In the genomic region with DNA sequence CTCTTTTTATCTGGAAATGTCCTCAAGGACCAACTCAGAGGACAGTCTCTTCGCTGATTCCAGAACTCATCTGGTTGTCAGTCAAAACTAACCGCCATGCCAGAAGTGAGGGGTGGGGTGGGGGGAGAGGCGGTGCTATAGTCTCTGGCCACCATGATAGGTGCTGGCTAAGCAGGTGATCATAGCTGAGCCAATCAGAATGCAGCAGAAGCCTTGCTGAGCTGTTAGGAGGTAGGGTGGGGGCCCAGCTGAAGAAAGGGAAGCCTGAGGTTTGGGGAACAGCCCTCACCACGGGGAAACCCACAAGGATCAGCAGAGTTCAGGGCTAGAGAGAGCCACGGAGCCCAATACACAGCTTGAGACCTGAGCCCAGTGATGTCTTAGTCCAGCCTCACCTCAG, we compare ENCODE assay signal across 12 mouse cellular contexts. TPM values are rescaled to one million over a fixed set of nuclear protein-coding genes. Genes with fewer than 3 reads are reported as not detected.
A peak's percentile ranks its signal among the peaks of the same experiment; 100 is the strongest.
DNase-seq lines count a peak whose midpoint lies in the region; ATAC-seq and TF ChIP-seq lines count a peak whose summit lies in the region.
"Had no signal": no experiment of that assay in that cellular context is flagged by ENCODE, and none has a peak within 500 bp of the region (broad histone marks: within the 10 kb centered on the region; RNA-seq: fewer than 3 reads in every experiment).

No protein-coding gene starts in this region.

- TF ChIP-seq EP300 in lung, postnatal 0 days (IDR thresholded peaks at IDR 0.05) = no peak

- 69% methylated on average over 5 of the region's 5 CpGs for WGBS in lung, postnatal 0 days
- 76% methylated on average over 5 of the region's 5 CpGs for WGBS in intestine, embryonic 14.5 days
- 83% methylated on average over 5 of the region's 5 CpGs for WGBS in hindbrain, embryonic 12.5 days

- no peaks in the 10 kb centered on the region for H3K27me3 ChIP-seq in lung, postnatal 0 days (replicated peaks; ENCODE audit: insufficient read depth, low read length)
- H3K27me3 ChIP-seq in intestine, embryonic 14.5 days (replicated peaks; ENCODE audit: control insufficient read depth, insufficient read depth, low read length) = no peaks in the 10 kb centered on the region
- no peaks in the 10 kb centered on the region for H3K27me3 ChIP-seq in hindbrain, embryonic 12.5 days
- H3K27me3 ChIP-seq: midbrain, embryonic 15.5 days; neural tube, embryonic 15.5 days had no signal

- no peak overlapping the region for H3K9ac ChIP-seq in lung, postnatal 0 days (replicated peaks; ENCODE audit: low read depth)
- H3K9ac ChIP-seq in intestine, embryonic 14.5 days (ENCODE audit: low read length) = no peak overlapping the region
- no peak overlapping the region for H3K9ac ChIP-seq in hindbrain, embryonic 12.5 days
- H3K9ac ChIP-seq: midbrain, embryonic 15.5 days; neural tube, embryonic 15.5 days had no signal

- DNase-seq in lung, postnatal 36 days = peak; percentile 16
- DNase-seq in lung, postnatal 0 days (ENCODE audit: low spot score) = no peak
- no peak for DNase-seq in intestine, embryonic 14.5 days (ENCODE audit: low spot score)
- DNase-seq in thymus, postnatal 25 days = peak; percentile 23
- DNase-seq in adrenal gland, postnatal 10 days = no peak
- DNase-seq in embryo, embryonic 10.5 days (ENCODE audit: low spot score) = no peak
- DNase-seq: cerebellum, adult 18-20 months; gastrocnemius, postnatal 10 days had no signal

- no peak overlapping the region for H3K4me2 ChIP-seq in lung, postnatal 0 days (replicated peaks; ENCODE audit: low read depth, low read length)
- no peak overlapping the region for H3K4me2 ChIP-seq in intestine, embryonic 14.5 days (ENCODE audit: low read length)
- no peak overlapping the region for H3K4me2 ChIP-seq in hindbrain, embryonic 12.5 days (replicated peaks)
- H3K4me2 ChIP-seq: midbrain, embryonic 15.5 days; neural tube, embryonic 15.5 days had no signal

- H3K4me1 ChIP-seq in lung, postnatal 0 days (ENCODE audit: insufficient read depth, low read depth, low read length) = no peaks in the 10 kb centered on the region
- no peaks in the 10 kb centered on the region for H3K4me1 ChIP-seq in intestine, embryonic 14.5 days (replicated peaks; ENCODE audit: control insufficient read depth, insufficient read depth, low read length)
- H3K4me1 ChIP-seq in hindbrain, embryonic 12.5 days = peaks cover 4% of the 10 kb centered on the region; the same call in 1 of the 2 replicates
- H3K4me1 ChIP-seq: midbrain, embryonic 15.5 days; neural tube, embryonic 15.5 days had no signal

- no peaks in the 10 kb centered on the region for H3K36me3 ChIP-seq in lung, postnatal 0 days (ENCODE audit: insufficient read depth, low read length)
- H3K36me3 ChIP-seq in intestine, embryonic 14.5 days (ENCODE audit: control insufficient read depth, insufficient read depth, low read length) = no peaks in the 10 kb centered on the region
- H3K36me3 ChIP-seq in hindbrain, embryonic 12.5 days = no peaks in the 10 kb centered on the region
- H3K36me3 ChIP-seq: midbrain, embryonic 15.5 days; neural tube, embryonic 15.5 days had no signal

- no peaks in the 10 kb centered on the region for H3K9me3 ChIP-seq in lung, postnatal 0 days (ENCODE audit: low read length)
- no peaks in the 10 kb centered on the region for H3K9me3 ChIP-seq in intestine, embryonic 14.5 days (ENCODE audit: control insufficient read depth, low read length)
- no peaks in the 10 kb centered on the region for H3K9me3 ChIP-seq in hindbrain, embryonic 12.5 days (replicated peaks)
- H3K9me3 ChIP-seq: midbrain, embryonic 15.5 days; neural tube, embryonic 15.5 days had no signal

- no peak overlapping the region for H3K4me3 ChIP-seq in lung, postnatal 0 days (ENCODE audit: low read depth, low read length)
- no peak overlapping the region for H3K4me3 ChIP-seq in intestine, embryonic 14.5 days (ENCODE audit: low read depth, low read length)
- no peak overlapping the region for H3K4me3 ChIP-seq in hindbrain, embryonic 12.5 days
- H3K4me3 ChIP-seq: midbrain, embryonic 15.5 days; neural tube, embryonic 15.5 days had no signal

- no peak for ATAC-seq in lung, postnatal 0 days
- 0 out of 2 replicates have a peak, but pooled peaks have one; percentile 30 for ATAC-seq in intestine, embryonic 14.5 days (replicated peaks; ENCODE audit: low FRiP score, low TSS enrichment, low read depth)
- ATAC-seq in megakaryocyte, adult 5-6 weeks (ENCODE audit: poor library complexity, severe bottlenecking) = peak; percentile 87
- ATAC-seq in hindbrain, embryonic 12.5 days (ENCODE audit: low FRiP score) = no peak
- ATAC-seq: midbrain, embryonic 15.5 days had no signal

- H3K27ac ChIP-seq in lung, postnatal 0 days (ENCODE audit: low read length) = no peak overlapping the region
- H3K27ac ChIP-seq in intestine, embryonic 14.5 days (ENCODE audit: low read depth) = no peak overlapping the region
- no peak overlapping the region for H3K27ac ChIP-seq in hindbrain, embryonic 12.5 days
- H3K27ac ChIP-seq: midbrain, embryonic 15.5 days; neural tube, embryonic 15.5 days had no signal

- TF ChIP-seq CTCF in lung, postnatal 0 days (IDR thresholded peaks at IDR 0.05) = no peak

RNA-seq across cellular contexts. Expression of a gene that starts 11.1 kb away (rescaled TPM):
- polyA plus RNA-seq in lung, postnatal 0 days (2015; fragmentation: Nextera tagmentation; extraction: Ambion mirVana) = 0.74 and 0.98 TPM in 2 replicates
- polyA plus RNA-seq in intestine, embryonic 14.5 days (2014; fragmentation: Nextera tagmentation; extraction: Ambion mirVana) = 2.0 and 2.2 TPM in 2 replicates
- total RNA-seq in megakaryocyte, adult 5-6 weeks (2015) = 2.6 and 3.2 TPM in 2 replicates
- 3.9 and 5.9 TPM in 2 replicates for total RNA-seq in megakaryocyte, adult 5-6 weeks (2017)
- 10 to 100 TPM; 23.2 to 23.3 TPM for total RNA-seq in adrenal gland, postnatal 10 days (2021)
- 2.5 and 2.7 TPM in 2 replicates for polyA plus RNA-seq in hindbrain, embryonic 12.5 days (2016; fragmentation: Nextera tagmentation; extraction: Ambion mirVana)

Comparison
In these comparisons a context has a peak if more than half of its experiments do, and no peak if none do; other contexts are left out.
1. DNase-seq: peak in lung, postnatal 36 days (single experiment) and thymus, postnatal 25 days (single experiment); none in lung, postnatal 0 days (single experiment), intestine, embryonic 14.5 days (single experiment), adrenal gland, postnatal 10 days (single experiment) and embryo, embryonic 10.5 days (single experiment).
2. ATAC-seq: peak in intestine, embryonic 14.5 days (single experiment) and megakaryocyte, adult 5-6 weeks (single experiment); none in lung, postnatal 0 days (single experiment) and hindbrain, embryonic 12.5 days (single experiment).